Mouse (Mus musculus): ENCODE measurements around the gene Xntrpc. TPM values are rescaled to one million over a fixed set of nuclear protein-coding genes. Genes with fewer than 3 reads are reported as not detected.
"Not testable (repeated sequence)": the region's sequence is repeated elsewhere in the genome, so short reads cannot be mapped to it uniquely, and the experiment has no call there.

Gene Xntrpc
- total RNA-seq (2015) (0.39 and 0.40 TPM in 2 replicates), total RNA-seq (2017) (not detected in 2 replicates)

DNA sequence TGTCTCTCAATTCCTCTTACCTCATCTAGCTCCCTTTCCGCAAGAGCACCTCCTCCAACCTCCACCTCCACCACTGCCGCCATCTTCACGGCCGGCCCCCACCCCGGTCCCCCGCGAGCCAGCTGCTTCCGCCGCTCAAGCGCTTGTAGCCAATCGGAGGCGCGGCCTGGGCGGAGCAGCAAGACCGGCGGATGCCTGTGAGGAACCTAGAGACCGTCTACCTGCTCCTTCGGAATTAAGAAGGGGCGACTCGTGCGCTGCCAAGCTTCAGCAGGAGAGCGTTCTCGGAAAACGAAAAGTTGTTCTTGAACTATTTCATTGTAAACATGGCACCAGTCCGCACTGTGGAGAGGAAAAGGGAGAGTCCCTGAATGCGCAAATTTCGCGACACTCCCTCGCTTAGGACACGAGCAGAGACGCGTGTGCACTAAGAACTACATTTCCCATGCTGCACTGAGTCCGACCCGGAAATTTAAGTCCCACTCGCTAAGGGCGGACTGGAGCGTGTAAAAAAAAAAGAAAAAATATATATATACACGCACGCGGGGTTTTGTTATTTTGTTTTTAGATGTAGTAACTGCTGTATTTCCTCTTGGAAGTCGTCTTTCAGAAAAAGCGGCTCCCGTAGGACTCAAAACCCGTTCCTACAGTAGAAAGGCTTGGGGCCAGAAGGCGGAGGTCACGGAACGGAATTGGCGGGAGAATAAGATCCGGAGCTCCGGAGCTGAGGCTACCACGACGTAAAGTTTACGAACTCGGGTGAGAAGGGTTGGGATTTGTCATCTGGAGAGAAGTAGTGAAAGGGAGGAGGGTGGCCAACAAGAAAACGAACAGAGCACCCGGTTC lies at the start of gene Xntrpc, which contains the start of the genes Rnf121 and Xndc1:
Gene Xntrpc (plus strand): TSS at position 668 of the 846 bp plus-strand sequence.
Gene Rnf121 (minus strand): TSS at position 424 of the 846 bp plus-strand sequence.
Gene Xndc1 (plus strand): TSS at position 466 of the 846 bp plus-strand sequence.
- ATAC-seq (ENCODE audit: poor library complexity, severe bottlenecking): peak; percentile 99

DNA sequence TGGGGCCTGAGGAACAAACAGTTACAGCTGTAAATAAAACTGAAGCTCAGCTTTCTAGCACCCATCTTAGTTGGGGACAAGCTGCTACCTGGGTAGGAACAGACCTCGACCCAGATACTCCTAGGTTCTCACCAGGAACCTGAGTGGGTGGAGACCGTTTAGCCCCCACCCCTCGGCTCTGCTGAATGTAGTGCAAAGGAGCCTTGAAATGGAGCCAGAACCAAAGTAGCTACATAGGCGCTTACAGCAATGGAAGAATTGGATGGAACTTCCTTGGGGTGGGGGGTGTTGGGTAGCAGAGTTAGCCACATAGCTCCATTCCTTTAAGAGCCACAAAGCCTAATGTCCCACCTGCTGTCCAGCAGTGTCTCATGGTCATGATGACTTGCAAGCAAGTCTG lies 48.6 kb upstream of the Xntrpc start:
- peak; percentile 47 for ATAC-seq (ENCODE audit: poor library complexity, severe bottlenecking)

DNA sequence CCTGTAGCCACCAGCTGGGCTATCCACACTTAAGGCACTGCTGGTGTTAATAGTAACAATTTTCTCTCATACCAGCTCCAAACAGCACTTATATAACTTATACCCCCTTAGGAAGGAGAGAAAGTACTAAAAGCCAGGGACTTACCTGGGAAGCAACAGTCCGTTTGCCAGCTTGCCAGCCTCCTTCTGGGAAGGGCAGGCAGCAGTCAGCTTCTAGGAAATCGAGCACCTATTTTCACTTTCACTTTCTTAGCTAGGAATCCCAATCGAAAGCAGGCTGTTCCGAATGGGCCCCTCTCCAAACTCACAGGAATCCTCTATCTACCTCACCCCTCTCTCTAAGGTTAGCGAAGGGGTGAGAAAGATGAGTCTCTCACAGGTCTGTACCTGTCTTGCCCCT lies 48.1 kb upstream of the Xntrpc start:
- ATAC-seq (ENCODE audit: poor library complexity, severe bottlenecking): peak; percentile 17; the same call in 1 of the 2 replicates

DNA sequence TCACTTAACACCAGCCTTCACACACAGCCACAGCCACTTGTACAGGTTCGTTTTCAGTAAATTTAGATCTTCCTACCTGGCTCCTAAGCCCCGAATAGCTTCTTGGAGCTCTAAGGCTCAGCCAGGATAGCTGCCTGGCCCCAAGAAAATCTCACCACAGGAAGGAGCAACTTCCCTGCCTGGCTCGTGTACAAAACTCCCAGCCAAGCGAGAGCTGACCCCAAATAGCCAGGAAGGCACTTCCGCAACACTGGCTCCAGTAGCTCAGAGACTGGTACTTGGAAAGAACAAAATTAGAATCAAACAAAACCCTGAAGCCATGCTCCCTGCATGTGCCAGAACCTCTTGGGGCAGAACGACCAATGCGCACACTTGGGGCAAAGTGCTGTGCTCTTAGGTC lies 47.5 kb upstream of the Xntrpc start:
- no peak for ATAC-seq (ENCODE audit: poor library complexity, severe bottlenecking)

DNA sequence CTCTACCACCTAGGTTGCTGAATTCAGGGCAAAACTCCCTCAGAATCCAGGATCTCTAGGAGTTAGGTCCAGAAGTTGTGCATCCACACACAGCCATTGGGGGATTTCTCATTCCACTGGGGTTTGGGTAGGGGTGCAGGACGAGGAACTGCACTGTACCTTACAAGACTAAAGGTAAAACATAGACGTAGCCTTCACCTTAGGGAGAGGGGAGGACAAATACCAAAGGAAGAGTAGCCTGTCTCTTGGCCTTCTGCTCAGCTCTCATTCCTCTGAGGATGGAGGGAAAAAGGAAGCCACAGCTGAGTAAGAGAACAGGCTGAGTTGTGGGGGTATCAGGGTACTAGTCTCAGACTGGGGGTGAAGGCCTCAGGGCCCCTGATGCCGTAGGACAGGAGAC lies 46.9 kb upstream of the Xntrpc start, which contains the start of gene Il18bp:
Gene Il18bp (minus strand): TSS at position 101 of the 400 bp plus-strand sequence.
- ATAC-seq (ENCODE audit: poor library complexity, severe bottlenecking): no peak

DNA sequence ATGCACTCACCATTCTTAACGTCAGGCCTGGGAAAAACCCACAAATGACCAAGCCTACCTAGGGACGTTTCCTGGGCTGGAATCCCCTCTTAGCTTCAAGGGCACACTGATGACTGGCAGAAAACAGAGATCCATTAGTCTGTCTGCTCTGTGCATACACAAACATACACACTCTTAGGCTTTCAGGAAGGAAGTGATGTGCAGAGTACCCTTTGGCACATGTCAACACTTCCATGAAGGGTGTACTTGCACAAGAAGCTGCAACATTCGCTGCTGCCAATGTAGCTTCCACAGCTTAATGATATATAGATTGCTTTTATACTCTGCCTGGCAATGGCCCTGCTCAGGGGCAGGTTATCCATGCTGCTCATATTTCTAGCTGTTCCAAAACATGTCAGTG lies 46.2 kb upstream of the Xntrpc start:
- ATAC-seq (ENCODE audit: poor library complexity, severe bottlenecking): peak; percentile 76

DNA sequence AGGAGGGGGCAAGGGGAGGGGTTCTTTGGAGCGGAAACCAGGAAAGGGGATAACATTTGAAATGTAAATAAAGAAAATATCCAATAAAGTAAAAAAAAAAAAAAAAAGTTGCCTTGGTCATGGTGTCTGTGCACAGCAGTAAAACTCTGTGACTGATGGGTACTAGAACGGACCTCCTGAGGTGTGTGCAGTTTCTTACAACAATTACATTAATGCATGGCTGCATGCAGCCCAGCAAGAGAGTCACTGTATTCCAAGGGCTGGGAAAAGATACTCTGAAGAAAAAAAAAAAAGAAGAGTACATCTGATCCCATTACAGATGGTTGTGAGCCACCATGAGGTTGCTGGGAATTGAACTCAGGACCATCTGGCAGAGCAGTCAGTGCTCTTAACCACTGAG lies 44.6 kb upstream of the Xntrpc start:
- ATAC-seq (ENCODE audit: poor library complexity, severe bottlenecking): not testable (repeated sequence)

DNA sequence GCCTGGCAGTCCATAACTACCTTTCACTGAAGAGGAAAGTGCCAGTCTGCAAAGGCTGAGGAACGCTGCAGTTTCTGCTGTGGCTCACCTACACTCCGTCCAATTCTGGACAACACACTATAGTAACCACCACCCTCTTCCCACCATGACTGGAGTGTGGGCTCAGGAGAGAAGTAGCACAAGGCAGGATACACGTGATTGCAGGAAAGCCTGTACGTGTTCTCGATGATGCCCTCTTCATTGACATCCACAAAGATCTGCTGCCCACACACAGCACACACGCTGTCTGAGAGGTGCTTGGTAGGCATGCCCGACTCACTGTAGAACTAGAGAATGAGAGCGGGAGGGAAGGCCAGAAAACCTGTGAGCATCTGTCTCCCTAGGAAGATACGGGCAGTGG lies 41.7 kb upstream of the Xntrpc start:
- ATAC-seq (ENCODE audit: poor library complexity, severe bottlenecking): no peak

DNA sequence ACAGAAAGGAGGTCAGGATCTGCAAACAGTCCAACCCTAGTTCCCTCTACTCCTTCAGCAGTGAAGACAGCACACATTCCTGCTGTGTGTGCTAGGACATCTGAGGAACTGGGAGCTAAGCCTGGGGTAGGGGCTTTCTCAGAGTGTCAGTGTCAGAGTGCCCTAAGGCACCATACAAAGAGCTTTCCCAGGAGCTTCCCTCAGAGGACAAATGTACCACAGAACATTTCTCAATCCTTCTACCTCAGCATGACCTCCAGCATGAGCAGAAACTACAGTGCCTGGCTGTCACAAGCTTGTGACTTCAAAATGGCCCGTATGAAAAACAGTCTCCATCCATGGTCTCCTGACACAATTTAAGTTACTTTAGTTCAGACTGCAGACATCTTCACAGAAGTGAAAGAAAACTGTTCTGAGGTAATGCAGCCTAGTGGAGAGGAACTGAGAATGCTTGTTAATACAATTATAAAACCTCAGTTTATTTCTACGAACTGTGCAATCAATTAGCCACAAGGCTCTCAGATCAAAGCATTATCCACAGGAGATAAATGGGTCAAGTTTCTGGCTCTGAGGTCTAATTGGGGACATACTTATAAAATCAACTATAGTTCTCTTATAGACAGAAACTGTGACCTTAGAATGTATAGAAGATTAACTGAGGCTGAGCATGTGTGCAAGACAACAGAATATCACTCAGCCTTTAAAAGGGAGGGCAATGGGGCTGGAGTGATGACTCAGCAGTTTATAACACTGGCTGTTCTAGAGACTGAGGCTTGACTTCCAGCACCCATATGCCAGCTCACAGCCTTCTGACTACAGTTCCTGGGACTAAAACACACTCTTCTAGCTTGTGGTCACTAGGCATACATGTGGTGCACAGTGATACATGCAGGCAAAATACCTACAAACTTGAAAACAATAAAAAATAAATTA lies 40.1 kb upstream of the Xntrpc start:
- ATAC-seq (ENCODE audit: poor library complexity, severe bottlenecking): peak; percentile 59

DNA sequence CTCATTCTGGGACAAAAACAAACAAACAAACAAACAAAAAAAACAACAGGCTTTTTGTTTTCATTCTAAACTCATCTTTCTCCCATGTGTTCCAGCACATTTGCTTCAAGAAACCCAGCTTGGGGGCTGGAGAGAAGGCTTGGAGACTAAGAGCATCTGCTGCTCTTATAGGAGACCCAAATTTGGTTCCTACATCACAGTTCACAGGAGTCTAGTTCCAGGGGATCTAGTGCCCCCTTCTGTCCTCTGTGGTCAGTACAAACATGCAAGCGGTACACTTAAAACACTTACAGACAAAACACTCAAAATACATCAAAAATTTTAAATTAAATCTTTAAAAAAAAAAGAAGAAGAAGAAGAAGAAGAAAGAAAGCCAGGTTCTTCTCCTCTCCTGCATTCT lies 30.6 kb upstream of the Xntrpc start:
- ATAC-seq (ENCODE audit: poor library complexity, severe bottlenecking): no peak

DNA sequence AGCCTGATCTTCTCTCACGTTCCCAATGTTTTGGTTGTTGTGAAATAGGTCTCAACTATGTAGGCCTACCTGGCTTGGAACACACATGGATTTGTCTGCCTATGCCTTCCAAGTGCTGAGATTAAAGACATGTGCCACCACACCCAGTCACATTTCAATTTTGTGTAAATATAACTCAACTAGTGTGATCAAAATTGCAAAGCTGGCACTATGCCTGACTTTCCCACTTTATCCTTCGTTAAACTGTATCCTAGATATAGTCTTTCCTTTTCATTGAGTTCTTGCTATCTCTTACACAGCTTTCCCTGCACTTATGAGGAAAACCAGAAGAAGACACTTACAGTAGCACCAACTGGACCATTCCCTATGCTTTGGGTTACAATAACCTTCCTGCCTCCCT lies 30.0 kb upstream of the Xntrpc start:
- ATAC-seq (ENCODE audit: poor library complexity, severe bottlenecking): no peak

DNA sequence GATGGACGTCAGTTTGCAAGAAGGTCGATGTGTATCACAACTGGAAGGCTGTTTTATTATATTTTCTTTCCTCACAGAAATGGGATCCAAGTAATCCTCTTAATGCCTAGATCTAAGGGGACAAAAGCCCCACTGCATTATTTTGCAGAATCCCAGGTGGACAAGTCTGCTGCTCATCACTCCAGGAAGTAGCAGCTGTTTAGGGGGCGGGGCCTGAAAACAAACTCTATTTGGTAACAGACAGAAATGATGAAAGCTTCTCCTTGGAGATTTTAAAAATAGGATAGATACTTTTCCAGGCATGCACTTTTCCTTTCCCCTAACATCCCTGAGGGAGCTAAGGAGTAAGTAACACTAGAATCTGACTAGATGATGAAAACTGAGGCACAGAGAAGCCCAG lies 28.2 kb upstream of the Xntrpc start:
- ATAC-seq (ENCODE audit: poor library complexity, severe bottlenecking): no peak

DNA sequence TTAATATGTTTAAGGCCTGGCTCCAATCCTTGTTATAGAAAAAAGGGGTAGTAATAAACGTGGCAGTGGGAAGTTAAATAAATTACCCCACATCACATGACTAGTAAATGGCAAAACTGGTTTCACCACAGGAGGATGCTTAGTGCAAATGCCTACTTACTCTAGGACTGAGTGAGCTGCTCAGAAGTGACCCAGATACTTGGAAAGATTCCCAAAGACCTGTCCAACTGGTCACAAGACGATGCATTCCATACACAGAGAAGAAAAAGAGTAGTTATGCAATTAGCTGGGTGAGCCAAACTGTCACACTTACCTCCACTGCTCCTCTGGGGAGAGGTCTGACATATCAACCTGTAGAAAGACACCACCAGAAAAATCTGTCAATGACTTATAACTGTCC lies 23.2 kb upstream of the Xntrpc start:
- ATAC-seq (ENCODE audit: poor library complexity, severe bottlenecking): no peak

DNA sequence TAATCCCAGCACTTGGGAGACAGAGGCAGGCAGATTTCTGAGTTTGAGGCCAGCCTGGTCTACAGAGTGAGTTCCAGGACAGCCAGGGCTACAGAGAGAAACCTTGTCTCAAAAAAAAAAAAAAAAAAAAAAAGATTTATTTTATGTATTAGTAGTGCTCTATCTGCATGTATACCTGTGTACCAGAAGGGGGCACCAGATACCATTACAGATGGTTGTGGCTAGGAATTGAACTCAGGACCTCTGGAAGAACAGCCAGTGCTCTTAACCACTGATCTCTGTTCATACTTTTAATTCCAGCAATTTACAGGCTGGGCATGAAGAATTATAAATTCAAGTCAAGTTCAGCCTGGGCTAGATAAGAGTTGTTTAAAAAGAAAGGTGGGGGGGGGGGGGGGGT lies 17.0 kb upstream of the Xntrpc start:
- ATAC-seq (ENCODE audit: poor library complexity, severe bottlenecking): not testable (repeated sequence)

DNA sequence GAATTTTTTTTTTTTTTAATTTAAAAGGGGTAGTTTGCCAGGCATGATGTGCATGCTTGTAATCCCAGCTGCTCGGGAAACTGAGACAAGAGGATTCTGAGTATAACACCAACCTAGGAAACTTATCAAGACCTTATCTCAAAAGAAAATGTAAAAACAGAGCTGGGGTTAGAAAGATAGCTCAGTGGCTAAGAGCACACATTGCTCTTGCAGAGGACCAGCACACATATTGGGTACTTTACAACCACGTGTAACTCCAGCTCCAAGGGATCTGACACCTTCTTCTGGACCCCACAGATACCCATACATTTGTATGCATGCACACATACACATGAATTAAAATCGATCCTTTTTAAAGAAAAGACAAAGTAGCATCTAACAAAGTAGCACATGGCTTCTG lies 4.2 kb upstream of the Xntrpc start:
- no peak for ATAC-seq (ENCODE audit: poor library complexity, severe bottlenecking)

DNA sequence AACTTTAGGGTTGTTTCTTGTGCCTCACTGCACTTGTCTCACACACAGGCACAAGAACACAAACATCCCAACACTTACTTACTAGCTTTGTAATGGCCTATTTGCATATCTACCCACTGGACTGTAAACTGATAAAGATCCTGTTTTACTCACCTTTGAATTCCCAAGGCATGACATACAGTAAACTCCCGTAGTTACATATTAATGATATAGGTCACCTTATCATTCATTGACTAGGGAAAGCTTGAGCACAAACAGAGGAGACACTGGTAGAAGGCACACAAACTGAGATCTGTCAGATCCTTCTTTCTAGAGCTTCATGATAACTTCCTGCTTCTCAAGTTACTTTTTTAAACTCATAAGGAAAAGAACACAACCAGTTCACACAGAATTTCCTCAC lies 3.3 kb upstream of the Xntrpc start:
- ATAC-seq (ENCODE audit: poor library complexity, severe bottlenecking): no peak

DNA sequence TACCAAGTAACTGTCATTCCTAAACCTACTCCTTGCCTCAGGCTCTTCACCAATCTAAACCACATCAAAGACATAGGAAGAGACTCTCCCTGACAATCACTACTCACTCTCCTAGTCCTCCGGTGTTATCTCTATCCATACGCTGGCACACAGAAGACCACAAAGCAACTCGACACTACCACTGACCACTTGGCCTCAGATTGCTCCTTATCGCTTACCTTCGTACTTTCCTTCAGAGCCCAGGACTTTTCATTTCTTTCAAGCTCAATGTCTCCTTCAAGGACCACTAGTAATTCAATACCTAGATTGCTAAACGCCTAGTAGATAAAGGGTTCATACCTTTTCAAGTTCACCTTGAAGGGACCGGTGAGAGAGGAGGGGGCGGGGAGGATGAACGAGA lies 1.6 kb upstream of the Xntrpc start:
- no peak for ATAC-seq (ENCODE audit: poor library complexity, severe bottlenecking)

DNA sequence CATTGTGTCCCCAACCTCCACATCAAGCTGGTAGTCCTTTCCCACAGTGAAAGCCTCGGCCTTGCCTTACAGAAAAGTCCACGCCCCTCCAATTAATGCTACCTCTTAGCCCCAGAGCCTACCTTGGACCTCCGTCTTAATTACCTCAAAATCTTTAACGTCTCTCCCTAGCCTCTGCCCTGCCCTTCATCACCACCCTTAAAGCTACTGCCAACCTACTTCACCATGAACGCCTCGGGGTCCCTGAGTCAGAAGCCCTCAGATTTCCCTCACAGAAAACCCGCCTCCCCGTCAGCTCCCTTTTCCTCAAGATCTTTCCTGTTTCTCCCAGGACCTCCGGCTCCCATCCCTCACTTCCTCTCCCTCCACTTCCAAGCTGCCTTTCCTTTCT lies 863 bp upstream of the Xntrpc start:
- no peak for ATAC-seq (ENCODE audit: poor library complexity, severe bottlenecking)

DNA sequence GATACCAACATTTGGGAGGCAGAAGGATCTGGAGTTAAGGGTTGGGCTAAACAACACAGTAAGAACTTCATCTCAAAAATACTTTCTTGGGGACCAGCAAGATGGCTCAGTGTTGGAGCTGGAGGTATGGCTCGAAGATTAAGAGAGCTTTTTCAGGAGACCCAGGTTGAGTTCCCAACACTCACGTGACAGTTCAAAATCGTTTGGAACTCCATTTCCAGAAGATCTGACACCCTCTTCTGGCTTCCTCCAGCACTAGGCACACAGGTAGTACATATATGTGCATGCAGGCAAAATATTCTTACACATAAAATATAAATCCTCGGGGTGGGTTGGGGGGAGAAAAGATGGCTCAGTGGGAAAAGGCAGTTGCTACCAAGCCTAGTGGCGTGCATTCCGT lies 850 bp downstream of the Xntrpc start:
- no peak for ATAC-seq (ENCODE audit: poor library complexity, severe bottlenecking)

DNA sequence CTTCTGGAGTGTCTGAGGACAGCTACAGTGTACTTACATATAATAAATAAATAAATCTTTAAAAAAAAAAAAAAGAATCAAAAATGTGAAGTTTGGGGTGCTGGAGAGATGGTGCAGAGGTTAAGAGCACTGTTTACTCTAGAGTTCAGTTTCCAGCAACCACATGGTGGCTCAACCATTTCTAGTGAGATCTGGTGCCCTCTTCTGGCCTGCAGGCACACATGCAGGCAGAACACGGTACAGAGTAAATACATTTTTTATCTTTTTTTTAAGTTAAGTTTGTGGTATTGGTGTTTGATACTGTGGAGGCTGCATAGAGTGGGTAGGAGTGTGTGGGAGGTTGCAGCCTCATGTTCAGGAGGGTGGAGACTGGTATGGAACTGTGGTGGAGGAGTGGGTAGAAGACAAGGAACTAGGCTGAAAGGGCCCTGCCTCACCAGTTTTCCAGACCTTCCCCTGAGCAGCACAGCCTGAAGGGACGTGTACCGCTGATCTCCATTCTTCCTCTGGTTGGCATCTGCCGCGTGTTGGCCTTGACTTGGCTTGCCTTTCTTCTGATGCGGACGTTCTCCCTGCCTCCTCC lies 11.3 kb downstream of the Xntrpc start:
- ATAC-seq (ENCODE audit: poor library complexity, severe bottlenecking): peak; percentile 43

DNA sequence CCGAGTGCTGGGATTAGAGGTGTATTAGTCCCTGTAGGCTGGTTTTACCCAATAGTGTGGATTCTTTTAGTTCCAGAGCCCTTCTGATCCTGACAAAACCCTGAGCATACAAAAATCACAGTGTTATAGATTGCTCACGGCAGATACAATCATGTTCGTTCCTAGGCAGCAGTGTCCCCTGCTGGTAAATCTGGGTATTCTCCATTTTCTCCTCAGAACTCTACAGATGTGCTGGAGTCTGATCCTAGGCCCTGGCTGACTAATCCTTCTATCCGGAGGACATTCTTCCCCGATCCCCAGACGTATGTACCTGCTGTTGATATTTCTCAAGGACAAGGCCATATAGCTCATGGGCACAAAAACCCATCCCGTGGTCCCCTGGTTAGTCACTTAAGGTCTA lies 13.0 kb downstream of the Xntrpc start:
- no peak for ATAC-seq (ENCODE audit: poor library complexity, severe bottlenecking)

Data from megakaryocyte, adult 5-6 weeks (primary cell).